Comparison of ENCODE assay signal across 13 mouse cellular contexts in genomic region chr8:44979245-44979644, GRCm38 (mm10). TPM values are rescaled to one million over a fixed set of nuclear protein-coding genes. Genes with fewer than 3 reads are reported as not detected.
A peak's percentile ranks its signal among the peaks of the same experiment; 100 is the strongest.
DNase-seq lines count a peak whose midpoint lies in the region; ATAC-seq lines count a peak whose summit lies in the region.
"Had no signal": no experiment of that assay in that cellular context is flagged by ENCODE, and none has a peak within 500 bp of the region (broad histone marks: within the 10 kb centered on the region; RNA-seq: fewer than 3 reads in every experiment).

No protein-coding gene starts in this region.

- intact Hi-C loops in heart, postnatal 36 days (cut with DNase I) = no loop called here

- H3K27ac ChIP-seq in heart, embryonic 14.5 days (replicated peaks in 1 of 2; ENCODE audit: control insufficient read depth in 1 of 2, insufficient read depth in 1 of 2, low read depth in 2 of 2, low read length in 2 of 2) = peak overlapping the region; percentile 77 to 93
- peak overlapping the region; percentile 85; the same call in 1 of the 2 replicates for H3K27ac ChIP-seq in lung, embryonic 16.5 days (ENCODE audit: low read length)
- H3K27ac ChIP-seq in embryonic facial prominence, embryonic 14.5 days (replicated peaks; ENCODE audit: low read depth, low read length) = peak overlapping the region; percentile 74
- H3K27ac ChIP-seq in forebrain, embryonic 12.5 days = no peak overlapping the region
- H3K27ac ChIP-seq: liver, embryonic 12.5 days had no signal

- H3K4me3 ChIP-seq in heart, embryonic 14.5 days (ENCODE audit: control insufficient read depth in 1 of 2, insufficient read depth in 1 of 2, low read depth in 1 of 2, low read length in 2 of 2) = no peak overlapping the region
- H3K4me3 ChIP-seq in lung, embryonic 16.5 days (ENCODE audit: low read length) = no peak overlapping the region
- H3K4me3 ChIP-seq in embryonic facial prominence, embryonic 14.5 days (ENCODE audit: low read depth, low read length) = no peak overlapping the region
- H3K4me3 ChIP-seq in forebrain, embryonic 12.5 days (replicated peaks) = no peak overlapping the region
- H3K4me3 ChIP-seq: liver, embryonic 12.5 days had no signal

- H3K9ac ChIP-seq in heart, embryonic 14.5 days (ENCODE audit: low read length) = 0 out of 2 replicates have a peak overlapping the region, but pooled peaks have one; percentile 6
- no peak overlapping the region for H3K9ac ChIP-seq in lung, embryonic 16.5 days (ENCODE audit: low read length)
- no peak overlapping the region for H3K9ac ChIP-seq in embryonic facial prominence, embryonic 14.5 days (ENCODE audit: low read depth, low read length)
- no peak overlapping the region for H3K9ac ChIP-seq in forebrain, embryonic 12.5 days
- H3K9ac ChIP-seq: forebrain, postnatal 0 days; liver, embryonic 12.5 days had no signal

- ATAC-seq in heart, embryonic 14.5 days (ENCODE audit: insufficient number of reproducible peaks, insufficient read depth, low FRiP score, low read depth) = no peak
- no peak for ATAC-seq in lung, embryonic 16.5 days (ENCODE audit: low read depth)
- no peak for ATAC-seq in embryonic facial prominence, embryonic 14.5 days (ENCODE audit: low read depth)
- ATAC-seq in forebrain, embryonic 12.5 days (ENCODE audit: low FRiP score) = no peak
- ATAC-seq: CD4-positive, CD25-positive, alpha-beta regulatory T cell, adult 4 months; liver, embryonic 12.5 days had no signal

- H3K9me3 ChIP-seq in heart, embryonic 14.5 days (ENCODE audit: control insufficient read depth, low read length) = no peaks in the 10 kb centered on the region
- H3K9me3 ChIP-seq in lung, embryonic 16.5 days (ENCODE audit: control insufficient read depth, low read length) = no peaks in the 10 kb centered on the region
- no peaks in the 10 kb centered on the region for H3K9me3 ChIP-seq in embryonic facial prominence, embryonic 14.5 days (ENCODE audit: control insufficient read depth, low read length)
- H3K9me3 ChIP-seq in forebrain, embryonic 12.5 days = no peaks in the 10 kb centered on the region
- H3K9me3 ChIP-seq: liver, embryonic 12.5 days had no signal

- peak overlapping the region; percentile 35 for H3K4me2 ChIP-seq in heart, embryonic 14.5 days (ENCODE audit: low read length)
- 0 out of 2 replicates have a peak overlapping the region, but pooled peaks have one; percentile 3 for H3K4me2 ChIP-seq in lung, embryonic 16.5 days (ENCODE audit: low read depth, low read length)
- no peak overlapping the region for H3K4me2 ChIP-seq in embryonic facial prominence, embryonic 14.5 days (ENCODE audit: low read depth, low read length)
- no peak overlapping the region for H3K4me2 ChIP-seq in forebrain, embryonic 12.5 days
- H3K4me2 ChIP-seq: liver, embryonic 12.5 days had no signal

- 10% methylated on average over 6 of the region's 6 CpGs for WGBS in heart, embryonic 14.5 days
- whole genome bisulfite sequencing in lung, embryonic 16.5 days = 40% methylated on average over 6 of the region's 6 CpGs
- WGBS in embryonic facial prominence, embryonic 14.5 days = 34% methylated on average over 6 of the region's 6 CpGs
- 17% methylated on average over 6 of the region's 6 CpGs for WGBS in forebrain, embryonic 12.5 days

- DNase-seq in heart, postnatal 36 days = no peak
- DNase-seq in lung, postnatal 14 days = no peak
- DNase-seq in embryonic facial prominence, embryonic 14.5 days (ENCODE audit: low spot score) = no peak
- DNase-seq in yolk sac, embryonic 10.5 days (ENCODE audit: low spot score) = peak; percentile 64
- DNase-seq: kidney, adult 18-20 months; thymus, postnatal 4 days had no signal

- peaks cover 41 to 71% of the 10 kb centered on the region in 2 experiments for H3K4me1 ChIP-seq in heart, embryonic 14.5 days (ENCODE audit: control insufficient read depth in 2 of 2, insufficient read depth in 2 of 2, low read length in 2 of 2)
- H3K4me1 ChIP-seq in lung, embryonic 16.5 days (replicated peaks; ENCODE audit: control insufficient read depth, insufficient read depth, low read length) = peaks cover 31% of the 10 kb centered on the region
- peaks cover 35% of the 10 kb centered on the region; the same call in 1 of the 2 replicates for H3K4me1 ChIP-seq in embryonic facial prominence, embryonic 14.5 days (ENCODE audit: control insufficient read depth, insufficient read depth, low read length)
- H3K4me1 ChIP-seq in forebrain, embryonic 12.5 days = peaks cover 34% of the 10 kb centered on the region

- no peaks in the 10 kb centered on the region for H3K36me3 ChIP-seq in heart, embryonic 14.5 days (ENCODE audit: control insufficient read depth, insufficient read depth, low read length)
- no peaks in the 10 kb centered on the region for H3K36me3 ChIP-seq in lung, embryonic 16.5 days (ENCODE audit: control insufficient read depth, insufficient read depth, low read length)
- H3K36me3 ChIP-seq in embryonic facial prominence, embryonic 14.5 days (ENCODE audit: control insufficient read depth, insufficient read depth, low read length) = no peaks in the 10 kb centered on the region
- H3K36me3 ChIP-seq in forebrain, embryonic 12.5 days (replicated peaks) = no peaks in the 10 kb centered on the region
- H3K36me3 ChIP-seq: liver, embryonic 12.5 days had no signal

- no peaks in the 10 kb centered on the region for H3K27me3 ChIP-seq in heart, embryonic 14.5 days (ENCODE audit: control insufficient read depth, insufficient read depth, low read length)
- H3K27me3 ChIP-seq in lung, embryonic 16.5 days (ENCODE audit: control insufficient read depth, insufficient read depth, low read depth, low read length) = no peaks in the 10 kb centered on the region
- no peaks in the 10 kb centered on the region for H3K27me3 ChIP-seq in embryonic facial prominence, embryonic 14.5 days (replicated peaks; ENCODE audit: control insufficient read depth, insufficient read depth, low read length)
- no peaks in the 10 kb centered on the region for H3K27me3 ChIP-seq in forebrain, embryonic 12.5 days
- H3K27me3 ChIP-seq: liver, embryonic 12.5 days had no signal

RNA-seq across cellular contexts. Expression of gene Fat1, which starts 44.0 kb away (rescaled TPM):
- 22.2 TPM in 2 replicates for polyA plus RNA-seq in heart, embryonic 14.5 days (2014; fragmentation: Nextera tagmentation; extraction: Ambion mirVana)
- 10 to 100 TPM; 14.9 to 19.2 TPM for total RNA-seq in heart, postnatal 36 days (2021)
- 16.5 and 18.8 TPM in 2 replicates for polyA plus RNA-seq in lung, embryonic 16.5 days (2015; fragmentation: Nextera tagmentation; extraction: Ambion mirVana)
- polyA plus RNA-seq in embryonic facial prominence, embryonic 14.5 days (2014; fragmentation: Nextera tagmentation; extraction: Ambion mirVana) = 40.7 and 42.7 TPM in 2 replicates
- polyA plus RNA-seq in forebrain, embryonic 12.5 days (2016; fragmentation: Nextera tagmentation; extraction: Ambion mirVana) = 22.2 and 22.7 TPM in 2 replicates
- total RNA-seq: megakaryocyte progenitor cell, adult 5-6 weeks had no signal

Comparison
In these comparisons a context has a peak if more than half of its experiments do, and no peak if none do; other contexts are left out.
1. H3K4me2 ChIP-seq: peak in heart, embryonic 14.5 days (single experiment) and lung, embryonic 16.5 days (single experiment); none in embryonic facial prominence, embryonic 14.5 days (single experiment) and forebrain, embryonic 12.5 days (single experiment).